Mouse (Mus musculus) left cerebral cortex, adult 2 months (tissue): ENCODE data around the gene Cbfa2t3. TPM values are rescaled to one million over a fixed set of nuclear protein-coding genes. Genes with fewer than 3 reads are reported as not detected.

Experiments
- DNase-seq, 2 experiments: peaks; one replicate each; pipeline ENCODE4 v3.0.0; 2021 to 2022; ENCODE audit warnings: low spot score in 2 of 2, mixed read lengths in 1 of 2; ENCODE audit errors: extremely low spot score in 1 of 2
- H3K27ac ChIP-seq: fragments of 200-600 bp; 2 replicates; pipeline ENCODE4 v1.8.1; 2022
- H3K4me3 ChIP-seq: fragments of 200-600 bp; 2 replicates; pipeline ENCODE4 v1.8.1; 2022
- CTCF ChIP-seq: fragments of 200-600 bp; IDR thresholded peaks from 2 replicates; pipeline ENCODE4 v1.8.1; 2022; ENCODE audit warnings: antibody characterized with exemption, mild to moderate bottlenecking, moderate library complexity
- intact Hi-C: fragments of 180-260 bp; cut with DNase I; formaldehyde crosslinking; loops from one replicate; pipeline ENCODE4 v1.15.1; 2025
- total RNA-seq, 2 experiments: library from RNA; stranded (reverse); gene quantifications; 2 replicates each; pipeline ENCODE4 v1.2.3; 2021

Gene Cbfa2t3
- total RNA-seq, 2 experiments from 2014 or later = 32.8 to 48.8 TPM

DNA sequence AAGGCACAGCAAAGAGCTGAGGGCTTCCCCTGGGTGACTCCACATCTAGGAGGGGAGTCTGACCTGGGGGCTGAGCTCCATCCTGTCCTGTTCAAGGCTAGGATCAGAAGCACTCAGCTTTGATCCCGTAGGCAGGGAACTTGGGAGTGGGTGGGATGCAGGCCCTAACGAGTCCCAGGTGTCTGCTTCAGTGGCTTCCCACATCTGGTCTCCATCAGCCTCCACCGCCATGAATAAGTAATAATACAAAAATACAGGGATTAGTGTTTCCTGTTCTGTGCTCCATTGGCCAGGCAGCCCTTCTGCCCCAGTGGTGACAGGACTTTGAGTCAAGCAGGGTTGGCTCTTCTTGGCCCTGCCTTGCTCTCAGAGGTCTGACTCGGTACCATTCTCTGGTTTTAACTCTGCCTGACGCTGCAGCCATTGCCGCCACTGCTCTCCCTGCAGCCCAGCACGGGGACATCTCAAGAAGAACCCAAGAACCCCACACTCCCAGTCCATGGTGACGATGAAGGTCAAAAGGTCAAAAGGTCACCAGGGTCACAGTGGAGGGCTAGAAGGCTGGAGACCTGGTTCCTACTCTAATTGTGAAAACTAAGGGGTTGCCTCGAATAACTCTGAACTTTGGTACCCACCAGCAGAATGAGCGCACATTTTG, 40.6 kb downstream of the Cbfa2t3 start:
- intact Hi-C loops = no loop called here

DNA sequence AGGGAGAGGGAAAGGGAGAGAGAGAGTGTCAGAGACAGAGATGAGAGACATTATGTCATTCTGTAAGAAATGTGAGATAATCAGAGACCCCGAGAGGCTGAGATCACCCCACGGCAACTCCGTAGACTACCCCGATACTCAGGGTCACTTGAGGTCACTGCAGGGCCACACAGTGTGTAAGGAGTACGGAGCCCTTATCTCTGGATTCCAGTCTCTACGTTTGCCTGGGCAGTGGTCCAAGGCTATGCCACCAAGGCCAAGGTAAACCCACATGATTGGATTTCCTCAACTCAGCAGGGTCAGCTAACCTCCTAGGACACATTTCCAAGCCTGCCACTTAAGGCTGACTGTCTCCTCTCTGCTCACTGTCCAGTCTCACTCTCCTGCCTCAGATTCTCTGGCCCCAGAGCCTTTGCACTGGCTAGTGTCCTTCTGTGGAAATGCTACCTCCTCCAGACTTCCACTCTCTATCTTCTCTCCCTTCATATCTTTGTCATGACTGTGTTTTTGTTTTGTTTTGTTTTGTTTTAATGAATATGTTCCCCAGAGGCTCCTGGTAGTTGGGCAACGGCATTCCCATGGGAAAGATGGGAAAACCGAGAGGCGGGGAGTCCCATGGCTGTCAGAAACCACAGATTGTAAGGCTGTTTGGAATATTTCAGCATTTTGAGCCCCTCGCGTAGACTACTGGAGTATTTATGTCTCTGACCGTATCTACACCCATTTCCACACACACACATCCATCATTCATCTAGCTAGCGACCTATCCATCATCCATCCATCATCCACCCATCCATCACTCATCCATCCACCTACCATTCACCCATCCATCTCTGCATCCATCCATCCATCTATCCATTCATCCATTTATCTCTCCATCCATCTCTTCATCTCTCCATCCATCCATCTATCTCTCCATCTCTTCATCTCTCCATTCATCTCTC, 42.6 kb downstream of the Cbfa2t3 start:
- H3K27ac ChIP-seq = no peak overlapping the region
- no peak for TF ChIP-seq CTCF
- H3K4me3 ChIP-seq = no peak overlapping the region
- DNase-seq = no peak
- intact Hi-C loops = no loop called here

More for the DNA sequence above, 40.6 kb downstream of the Cbfa2t3 start:
- DNase-seq = no peak
- Histone ChIP-seq H3K4me3 (no peak overlapping the region), H3K27ac (no peak overlapping the region)
- TF ChIP-seq CTCF = no peak

DNA sequence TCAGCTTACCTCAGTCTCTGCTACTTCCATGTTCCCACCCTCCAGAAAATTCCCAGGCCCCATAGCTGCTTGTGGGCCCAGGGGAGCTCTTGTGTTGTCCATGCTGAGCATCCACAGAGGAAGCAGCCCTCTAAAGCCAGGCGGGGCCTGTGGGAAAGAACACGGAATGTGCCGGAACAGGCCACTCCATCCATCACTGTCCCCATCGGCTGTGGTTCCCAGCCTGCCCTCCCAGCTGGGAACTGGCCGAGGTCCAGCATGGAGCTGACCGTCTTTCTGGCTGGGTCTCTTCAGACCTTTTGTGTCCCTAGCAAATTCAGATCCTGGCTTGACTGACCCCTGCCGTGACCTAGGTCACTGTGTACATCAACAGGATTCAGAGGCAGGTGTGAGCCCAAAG, 44.1 kb downstream of the Cbfa2t3 start:
- intact Hi-C loops = no loop called here
- no peak overlapping the region for H3K27ac ChIP-seq
- no peak for TF ChIP-seq CTCF
- no peak for DNase-seq
- H3K4me3 ChIP-seq = no peak overlapping the region

DNA sequence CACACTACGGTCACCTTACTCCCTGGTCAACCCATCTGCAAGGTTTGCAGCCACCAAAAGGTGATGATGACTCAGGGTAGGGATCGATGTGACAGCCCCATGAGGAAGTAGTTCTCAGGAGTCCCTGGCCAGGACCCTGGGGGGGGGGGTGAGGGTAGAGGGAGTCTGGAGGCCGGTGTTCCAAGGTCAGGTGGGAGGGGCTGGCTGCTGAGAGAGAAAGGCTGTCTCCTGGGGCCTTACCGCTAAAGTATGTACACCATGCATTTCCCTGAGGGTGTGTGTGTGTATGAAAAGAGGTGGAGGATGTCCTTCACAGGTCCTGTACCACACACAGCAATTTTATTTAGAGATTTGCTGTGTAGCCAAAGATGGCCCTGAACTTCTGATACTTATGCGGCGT, 46.3 kb downstream of the Cbfa2t3 start:
- intact Hi-C loops = no loop called here
- no peak for DNase-seq
- H3K27ac ChIP-seq = no peak overlapping the region
- no peak overlapping the region for H3K4me3 ChIP-seq
- no peak for TF ChIP-seq CTCF

DNA sequence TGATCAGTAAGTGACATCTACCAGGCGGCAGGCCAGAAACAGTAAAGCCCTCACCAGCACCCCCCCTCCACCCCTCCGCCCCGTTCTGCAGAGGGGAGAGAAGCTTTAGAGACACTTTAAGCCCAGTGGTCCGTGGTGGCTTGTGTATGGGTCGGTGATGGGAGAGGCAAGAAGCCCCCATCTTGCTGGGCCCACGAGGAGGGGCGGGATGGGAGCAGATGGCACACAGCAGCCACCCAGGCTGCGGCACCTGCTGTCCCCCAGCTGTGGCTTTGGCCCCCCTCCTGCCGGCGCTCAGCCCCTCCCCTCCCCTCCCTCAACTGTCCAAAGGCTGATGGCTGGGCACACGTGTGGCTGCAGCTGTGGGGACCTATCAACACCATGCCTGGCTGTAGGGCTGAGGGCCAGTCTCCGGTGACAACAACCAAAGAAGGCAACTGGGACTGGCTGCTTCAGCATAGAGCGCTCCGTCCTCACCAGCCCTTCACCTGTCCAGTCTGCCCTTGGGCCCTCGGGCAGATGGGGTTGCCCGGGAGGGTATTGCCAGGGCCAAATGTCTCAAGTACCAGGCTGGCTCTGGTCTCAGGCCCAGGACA, 47.5 kb downstream of the Cbfa2t3 start:
- Histone ChIP-seq H3K4me3 (no peak overlapping the region), H3K27ac (no peak overlapping the region)
- no peak for TF ChIP-seq CTCF
- DNase-seq = no peak
- intact Hi-C loops = no loop called here

DNA sequence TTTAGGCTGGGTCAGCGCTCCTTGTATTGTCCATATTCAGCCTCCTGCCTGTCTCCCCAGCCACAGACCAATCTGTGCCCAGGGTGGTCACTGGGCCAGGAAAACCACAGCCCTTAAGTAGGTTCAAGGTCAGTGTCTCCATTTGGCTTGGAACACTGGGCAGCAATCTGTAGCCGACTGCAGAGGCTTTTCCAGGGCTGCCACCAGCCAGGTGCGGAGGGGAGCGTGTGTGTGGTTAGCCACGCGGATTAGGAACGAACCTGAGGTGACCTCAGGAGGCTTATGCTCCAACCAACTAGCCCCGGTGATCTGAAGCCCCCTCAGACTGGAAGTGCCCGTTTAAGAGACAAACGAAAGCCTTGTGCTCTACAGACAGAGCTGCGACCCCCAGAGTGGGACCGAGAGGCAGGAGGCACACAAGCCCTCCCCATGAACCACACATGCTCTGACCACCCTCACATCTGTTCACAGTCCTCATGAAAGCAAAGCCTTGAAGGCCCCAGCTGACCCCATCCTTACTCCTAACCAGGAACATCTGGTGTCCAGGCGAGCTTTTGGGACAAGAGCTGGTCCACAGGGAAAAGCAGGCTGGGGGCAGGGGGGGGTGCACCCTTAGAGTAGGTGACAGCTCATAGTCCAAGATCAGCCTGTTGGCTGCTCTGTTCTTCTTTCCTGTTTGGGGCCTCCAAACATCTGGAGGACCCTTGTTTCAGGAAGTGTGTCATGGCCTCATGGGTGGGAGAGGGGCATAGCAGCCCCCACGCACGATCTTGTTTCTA, 50.5 kb downstream of the Cbfa2t3 start:
- H3K27ac ChIP-seq = no peak overlapping the region
- DNase-seq = no peak
- H3K4me3 ChIP-seq = no peak overlapping the region
- no peak for TF ChIP-seq CTCF
- intact Hi-C loops = no loop called here

DNA sequence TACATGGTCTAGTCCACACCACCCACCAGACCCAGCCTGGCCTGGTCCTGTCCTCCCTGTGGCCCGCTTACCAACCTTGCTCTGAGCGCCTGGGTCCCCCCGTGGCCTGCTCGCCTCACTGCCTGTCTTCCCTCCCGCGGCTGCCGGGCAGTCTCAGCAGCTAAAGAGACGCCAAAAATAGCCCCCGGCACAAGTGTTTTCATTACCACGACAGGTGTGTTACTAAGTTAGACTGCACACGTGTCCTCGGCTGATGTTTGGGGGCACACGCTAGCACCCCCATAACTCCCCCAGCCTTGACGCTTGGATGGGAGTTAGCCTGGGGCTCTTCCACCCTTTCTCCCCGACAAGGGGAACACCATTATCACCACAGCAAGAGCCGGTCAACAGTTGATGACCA, 52.6 kb downstream of the Cbfa2t3 start:
- DNase-seq = no peak
- no peak overlapping the region for H3K27ac ChIP-seq
- intact Hi-C loops = no loop called here
- no peak overlapping the region for H3K4me3 ChIP-seq
- TF ChIP-seq CTCF = no peak

DNA sequence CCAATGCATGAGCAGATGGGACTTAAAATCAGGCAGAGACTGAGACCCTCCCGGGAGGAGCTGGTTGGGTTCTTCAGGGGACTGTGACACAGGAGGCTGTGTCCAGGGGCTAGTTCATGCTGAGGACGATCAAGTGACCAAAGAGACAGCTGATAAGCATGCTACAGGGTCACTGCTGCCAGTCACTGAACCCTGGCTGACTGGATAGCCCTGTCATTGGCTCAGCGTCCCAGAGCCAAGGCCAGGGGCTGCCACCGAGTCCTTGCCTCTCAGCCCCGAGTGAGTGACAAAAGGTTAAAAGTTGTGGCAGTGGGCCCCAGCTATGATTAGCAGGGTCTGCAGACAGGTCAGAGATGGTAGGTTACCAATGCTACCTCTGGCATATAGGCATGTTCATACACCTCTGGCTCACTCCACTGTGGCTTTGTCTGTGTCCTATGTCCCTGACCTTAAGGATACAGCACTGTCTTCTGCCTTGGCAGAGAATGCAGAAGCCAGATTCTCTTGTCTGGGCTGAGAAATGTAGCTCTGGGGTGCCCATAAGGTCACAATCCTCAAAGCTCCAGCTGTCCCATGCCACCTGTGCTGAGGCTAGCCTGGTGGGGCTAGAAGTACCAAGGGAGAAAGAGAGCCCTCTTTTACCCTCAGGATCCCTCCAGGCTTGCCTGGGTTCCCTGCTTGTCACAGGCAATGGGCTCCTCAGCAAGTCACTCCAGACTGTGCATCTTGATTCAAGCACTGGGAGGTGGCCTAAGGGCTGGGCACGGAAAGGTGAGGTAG, 54.5 kb downstream of the Cbfa2t3 start:
- no peak for DNase-seq
- H3K27ac ChIP-seq = no peak overlapping the region
- no peak overlapping the region for H3K4me3 ChIP-seq
- intact Hi-C loops = no loop called here
- no peak for TF ChIP-seq CTCF

DNA sequence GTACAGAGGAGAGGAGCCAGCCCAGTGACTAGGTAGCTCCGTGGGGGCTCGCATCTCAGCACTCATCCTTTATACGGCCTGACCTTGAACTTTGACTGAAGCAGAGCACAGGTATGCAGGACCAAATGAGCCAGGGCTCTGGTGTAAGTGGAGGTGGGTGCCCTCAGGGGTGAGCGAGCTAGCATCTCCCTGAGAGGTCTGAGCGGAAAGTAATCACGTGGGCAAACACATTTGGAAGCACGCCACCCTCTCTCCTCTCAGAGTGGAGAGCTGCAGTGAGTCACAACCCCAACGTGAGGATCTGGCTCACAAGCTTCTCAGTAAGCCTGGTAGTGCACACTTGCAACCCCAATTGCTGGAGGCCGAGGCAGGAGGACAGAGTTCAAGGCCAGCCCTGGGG, 56.8 kb downstream of the Cbfa2t3 start:
- intact Hi-C loops = loop anchor here (1.0 to 2.0 kb wide), 2 partner anchors 35 to 105 kb away; no protein-coding TSS in a partner anchor
- H3K27ac ChIP-seq = peak overlapping the region; percentile 66
- peak; percentile 59 to 66 for DNase-seq
- no peak for TF ChIP-seq CTCF
- H3K4me3 ChIP-seq = no peak overlapping the region

DNA sequence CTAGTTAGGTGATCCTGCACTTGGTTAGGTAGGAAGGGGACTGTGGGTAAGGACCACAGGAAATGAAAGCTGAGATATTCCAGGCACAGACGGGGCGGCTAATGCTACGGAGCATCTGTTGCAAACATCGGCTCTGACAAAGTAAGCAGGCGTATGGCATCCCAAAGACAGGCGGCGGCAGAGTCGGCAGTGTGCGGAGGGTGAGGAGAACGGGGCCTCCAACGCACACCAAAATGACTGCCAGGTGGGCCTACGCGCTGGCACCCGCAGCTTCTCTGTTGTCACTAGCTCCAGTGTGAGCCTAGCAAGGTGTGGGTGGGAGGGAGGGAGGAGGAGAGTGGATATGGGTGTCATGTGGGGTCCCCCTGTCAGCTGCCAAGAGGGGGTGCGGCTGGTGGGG, 57.5 kb downstream of the Cbfa2t3 start:
- intact Hi-C loops = loop anchor here (2.0 kb wide), 1 partner anchor 25 kb away; no protein-coding TSS in a partner anchor
- Histone ChIP-seq H3K27ac (peak overlapping the region; percentile 44), H3K4me3 (no peak overlapping the region)
- peak; percentile 31 for TF ChIP-seq CTCF
- peak; percentile 73 to 79 for DNase-seq

DNA sequence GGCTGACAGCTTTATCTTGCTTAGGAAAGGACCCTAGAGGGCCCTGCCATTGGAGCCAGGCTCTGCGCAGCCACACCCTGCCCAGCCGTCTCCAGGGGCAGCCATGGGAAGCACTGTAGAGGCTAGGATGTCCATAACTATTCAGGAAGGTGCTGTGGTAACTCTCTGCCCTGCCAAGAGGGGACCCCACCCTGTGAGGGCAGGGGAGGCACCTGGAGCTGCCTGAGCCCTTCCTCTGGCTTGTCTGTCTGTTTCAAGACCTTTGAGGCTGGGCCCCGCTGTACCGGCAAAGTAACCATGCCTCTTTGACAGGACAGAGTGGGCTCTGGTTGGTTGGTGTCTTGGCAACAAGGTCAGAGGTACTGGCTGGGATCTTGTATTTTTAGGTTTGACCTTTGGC, 58.1 kb downstream of the Cbfa2t3 start:
- H3K4me3 ChIP-seq = no peak overlapping the region
- no peak for DNase-seq
- TF ChIP-seq CTCF = no peak
- H3K27ac ChIP-seq = peak overlapping the region; percentile 44
- intact Hi-C loops = loop anchor here (2.0 kb wide), 1 partner anchor 26 kb away; no protein-coding TSS in a partner anchor
